Mouse (Mus musculus) limb, embryonic 15.5 days (tissue): ENCODE results near the gene Sfxn5. TPM values are rescaled to one million over a fixed set of nuclear protein-coding genes. Genes with fewer than 3 reads are reported as not detected.

ENCODE experiments used
- ATAC-seq: fragments of 200-750 bp; cut with Nextera tagmentation; 2 replicates; pipeline ENCODE4 v1.8.0; 2017; ENCODE audit warnings: low read depth, moderate TSS enrichment; ENCODE audit not compliant: insufficient number of reproducible peaks, low FRiP score, low TSS enrichment
- H3K27ac ChIP-seq: fragments of 300-500 bp; sonication (generic); 2 replicates; pipeline ENCODE4 v1.5.1; 2015; ENCODE audit warnings: moderate library complexity, mild to moderate bottlenecking, inconsistent platforms
- H3K27me3 ChIP-seq: fragments of 300-500 bp; sonication (generic); 2 replicates; pipeline ENCODE4 v1.6.1; 2015; ENCODE audit warnings: inconsistent platforms
- H3K36me3 ChIP-seq: fragments of 300-500 bp; sonication (generic); 2 replicates; pipeline ENCODE4 v1.6.1; 2015; ENCODE audit warnings: inconsistent platforms
- H3K4me1 ChIP-seq: fragments of 300-500 bp; sonication (generic); 2 replicates; pipeline ENCODE4 v1.6.1; 2015; ENCODE audit warnings: inconsistent platforms
- H3K4me2 ChIP-seq: fragments of 300-500 bp; sonication (generic); 2 replicates; pipeline ENCODE4 v1.6.1; 2015; ENCODE audit warnings: mild to moderate bottlenecking, inconsistent platforms
- H3K4me3 ChIP-seq: fragments of 300-500 bp; sonication (generic); 2 replicates; pipeline ENCODE4 v1.5.1; 2015; ENCODE audit warnings: mild to moderate bottlenecking, inconsistent platforms
- H3K9ac ChIP-seq: fragments of 300-500 bp; sonication (generic); 2 replicates; pipeline ENCODE4 v1.6.1; 2015; ENCODE audit warnings: inconsistent platforms
- H3K9me3 ChIP-seq: fragments of 300-500 bp; sonication (generic); 2 replicates; pipeline ENCODE4 v1.6.1; 2016; ENCODE audit warnings: inconsistent platforms
- WGBS: fragments of 180-500 bp; shearing (Covaris S2); methylation state at CpG from one replicate; pipeline ENCODE4 v1.1.7; 2015; 5-methylcytosine and 5-hydroxymethylcytosine counted together
- polyA plus RNA-seq: library from polyadenylated mRNA; unstranded; fragments of >200 nt; fragmentation: Nextera tagmentation; extraction: Ambion mirVana; gene quantifications from 2 replicates; pipeline ENCODE4 v1.2.1, GENCODE M21; 2015

Sfxn5 gene
- polyA plus RNA-seq, 1 experiment from 2014 or later: 7.1 TPM

- no peak for ATAC-seq
- Histone ChIP-seq H3K27me3 (0 out of 2 replicates have a peak, but pooled peaks cover 7% of the 10 kb centered on the region), H3K4me2 (no peak overlapping the region), H3K36me3 (no peaks in the 10 kb centered on the region), H3K27ac (no peak overlapping the region), H3K4me3 (no peak overlapping the region), H3K4me1 (peaks cover 17% of the 10 kb centered on the region), H3K9ac (no peak overlapping the region), H3K9me3 (no peaks in the 10 kb centered on the region)
- 15% methylated on average over 15 of the region's 15 CpGs for WGBS
These were observed 68.2 kb downstream of the Sfxn5 start for GRCm38 (mm10) chr6:85264982-85265518.

- Histone ChIP-seq H3K27ac (no peak overlapping the region), H3K9me3 (no peaks in the 10 kb centered on the region), H3K9ac (no peak overlapping the region), H3K4me3 (no peak overlapping the region), H3K36me3 (no peaks in the 10 kb centered on the region), H3K4me2 (no peak overlapping the region), H3K4me1 (peaks cover 17% of the 10 kb centered on the region), H3K27me3 (0 out of 2 replicates have a peak, but pooled peaks cover 7% of the 10 kb centered on the region)
- no peak for ATAC-seq
- 91% methylated on average over 4 of the region's 4 CpGs for WGBS
These were observed 70.2 kb downstream of the Sfxn5 start for GRCm38 (mm10) chr6:85262865-85263515.

- Histone ChIP-seq H3K4me2 (no peak overlapping the region), H3K36me3 (no peaks in the 10 kb centered on the region), H3K4me3 (no peak overlapping the region), H3K9me3 (no peaks in the 10 kb centered on the region), H3K4me1 (no peaks in the 10 kb centered on the region), H3K27ac (no peak overlapping the region), H3K9ac (no peak overlapping the region), H3K27me3 (no peaks in the 10 kb centered on the region)
- 35% methylated on average over 12 of the region's 12 CpGs for WGBS
- ATAC-seq: no peak
These were observed 74.1 kb downstream of the Sfxn5 start for GRCm38 (mm10) chr6:85259094-85259630.

GRCm38 (mm10) chr6:85255578-85255977 lies 77.6 kb downstream of the Sfxn5 start:
- WGBS: 76% methylated on average over 6 of the region's 6 CpGs
- Histone ChIP-seq H3K4me3 (no peak overlapping the region), H3K36me3 (no peaks in the 10 kb centered on the region), H3K4me1 (peaks cover 11% of the 10 kb centered on the region), H3K4me2 (no peak overlapping the region), H3K9ac (no peak overlapping the region), H3K9me3 (no peaks in the 10 kb centered on the region), H3K27me3 (no peaks in the 10 kb centered on the region), H3K27ac (no peak overlapping the region)
- no peak for ATAC-seq

DNA sequence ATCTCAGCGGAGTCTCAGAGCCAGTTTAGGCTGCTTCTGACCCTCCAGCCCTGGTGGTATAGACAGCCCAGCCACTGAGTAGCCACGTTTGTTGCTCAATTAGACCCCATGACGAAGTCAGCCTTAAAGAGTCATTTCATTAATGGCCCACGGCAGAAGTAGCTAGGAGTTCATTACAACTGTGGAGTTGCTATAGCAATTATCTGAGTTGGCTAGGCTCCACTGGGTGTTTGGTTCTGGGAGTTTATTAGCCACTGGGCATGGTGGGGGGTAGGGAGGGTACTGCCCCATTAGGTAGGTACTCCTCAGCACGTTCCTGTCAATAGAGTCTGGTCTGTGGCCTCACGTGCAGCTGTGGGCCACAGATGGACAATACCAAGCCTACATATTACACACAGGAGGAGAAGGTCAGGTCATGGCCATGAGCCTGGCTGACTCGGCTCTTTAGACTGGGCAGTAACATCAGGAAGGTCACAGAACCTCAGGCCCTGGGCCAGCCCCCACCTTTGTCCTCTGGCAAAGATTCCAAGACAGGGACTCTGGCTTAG lies 79.2 kb downstream of the Sfxn5 start:
- no peaks in the 10 kb centered on the region for H3K27me3 ChIP-seq
- no peak overlapping the region for H3K27ac ChIP-seq
- peaks cover 13% of the 10 kb centered on the region for H3K4me1 ChIP-seq
- H3K4me2 ChIP-seq: no peak overlapping the region
- H3K9me3 ChIP-seq: no peaks in the 10 kb centered on the region
- WGBS: 42% methylated on average over 7 of the region's 7 CpGs
- no peak overlapping the region for H3K9ac ChIP-seq
- H3K36me3 ChIP-seq: no peaks in the 10 kb centered on the region
- no peak for ATAC-seq
- H3K4me3 ChIP-seq: no peak overlapping the region

GRCm38 (mm10) chr6:85253275-85253674 lies 79.9 kb downstream of the Sfxn5 start:
- H3K4me1 ChIP-seq: peaks cover 13% of the 10 kb centered on the region
- no peaks in the 10 kb centered on the region for H3K27me3 ChIP-seq
- ATAC-seq: no peak
- 74% methylated on average over 3 of the region's 3 CpGs for WGBS
- no peaks in the 10 kb centered on the region for H3K9me3 ChIP-seq
- no peak overlapping the region for H3K27ac ChIP-seq
- H3K4me2 ChIP-seq: no peak overlapping the region
- H3K9ac ChIP-seq: no peak overlapping the region
- H3K4me3 ChIP-seq: no peak overlapping the region
- no peaks in the 10 kb centered on the region for H3K36me3 ChIP-seq

DNA sequence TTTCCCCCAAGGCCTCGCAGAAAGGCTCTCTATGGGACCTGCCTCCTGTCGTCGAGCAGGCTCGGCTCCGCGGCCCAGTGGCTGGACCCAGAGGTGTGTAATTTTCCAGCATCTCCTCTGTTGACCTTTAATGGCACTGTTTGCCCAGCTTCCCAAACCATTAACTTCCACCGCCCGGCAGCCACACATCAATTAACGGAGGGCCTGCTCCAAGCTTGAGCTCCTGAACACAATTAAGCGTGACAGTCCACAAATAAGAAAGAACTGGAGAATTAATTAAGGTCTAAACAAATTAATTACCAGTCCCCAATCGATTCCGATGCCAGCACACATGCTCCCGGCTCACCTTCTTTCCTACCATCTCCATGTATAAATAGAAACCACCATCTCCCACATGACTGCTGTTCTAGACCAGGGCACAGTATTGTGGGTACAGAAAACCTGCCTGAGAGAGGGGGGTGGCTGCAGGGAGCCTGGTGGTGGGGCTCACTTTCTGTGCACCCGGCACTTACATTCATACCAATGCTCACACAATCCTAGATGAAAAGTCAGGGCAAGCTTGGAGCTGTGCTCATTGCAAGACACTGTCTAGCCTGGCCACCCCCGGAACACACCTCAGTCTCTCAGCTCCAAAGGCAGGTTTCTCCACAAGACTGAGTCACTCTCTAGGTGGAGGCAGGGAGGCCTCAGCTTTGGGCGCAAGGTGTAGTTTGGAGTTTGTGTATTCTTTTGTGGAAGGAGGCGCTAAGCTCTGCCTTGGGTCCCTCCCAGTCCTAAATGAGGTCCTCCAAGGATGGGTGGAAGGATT lies 80.8 kb downstream of the Sfxn5 start:
- no peaks in the 10 kb centered on the region for H3K36me3 ChIP-seq
- peaks cover 13% of the 10 kb centered on the region for H3K4me1 ChIP-seq
- H3K4me2 ChIP-seq: no peak overlapping the region
- ATAC-seq: no peak
- no peak overlapping the region for H3K9ac ChIP-seq
- no peak overlapping the region for H3K4me3 ChIP-seq
- H3K27me3 ChIP-seq: no peaks in the 10 kb centered on the region
- no peak overlapping the region for H3K27ac ChIP-seq
- 68% methylated on average over 17 of the region's 17 CpGs for WGBS
- no peaks in the 10 kb centered on the region for H3K9me3 ChIP-seq

- Histone ChIP-seq H3K27me3 (no peaks in the 10 kb centered on the region), H3K4me2 (no peak overlapping the region), H3K27ac (no peak overlapping the region), H3K4me1 (peaks cover 13% of the 10 kb centered on the region), H3K9ac (no peak overlapping the region), H3K4me3 (no peak overlapping the region), H3K36me3 (no peaks in the 10 kb centered on the region), H3K9me3 (no peaks in the 10 kb centered on the region)
- 42% methylated on average over 6 of the region's 6 CpGs for WGBS
- ATAC-seq: no peak
These were observed 82.4 kb downstream of the Sfxn5 start for GRCm38 (mm10) chr6:85250811-85251241.

- H3K27me3 ChIP-seq: no peaks in the 10 kb centered on the region
- H3K36me3 ChIP-seq: no peaks in the 10 kb centered on the region; the same call in 1 of the 2 replicates
- H3K9ac ChIP-seq: no peak overlapping the region
- no peak overlapping the region for H3K4me3 ChIP-seq
- H3K4me1 ChIP-seq: peaks cover 13% of the 10 kb centered on the region
- no peak overlapping the region for H3K27ac ChIP-seq
- no peak for ATAC-seq
- no peaks in the 10 kb centered on the region for H3K9me3 ChIP-seq
- WGBS: 79% methylated on average over 9 of the region's 9 CpGs
- no peak overlapping the region for H3K4me2 ChIP-seq
These were observed 83.4 kb downstream of the Sfxn5 start for GRCm38 (mm10) chr6:85249821-85250220.

- Histone ChIP-seq H3K4me3 (no peak overlapping the region), H3K27ac (no peak overlapping the region), H3K36me3 (no peaks in the 10 kb centered on the region), H3K9ac (no peak overlapping the region), H3K4me2 (peak overlapping the region; percentile 26; the same call in 1 of the 2 replicates), H3K27me3 (no peaks in the 10 kb centered on the region), H3K4me1 (peaks cover 16% of the 10 kb centered on the region), H3K9me3 (no peaks in the 10 kb centered on the region)
- ATAC-seq: 0 out of 2 replicates have a peak, but pooled peaks have one; percentile 30
- 10% methylated on average over 4 of the region's 4 CpGs for WGBS
These were observed 94.2 kb downstream of the Sfxn5 start for GRCm38 (mm10) chr6:85239044-85239489.

GRCm38 (mm10) chr6:85237595-85238337 lies 95.5 kb downstream of the Sfxn5 start:
- WGBS: 58% methylated on average over 10 of the region's 10 CpGs
- Histone ChIP-seq H3K36me3 (no peaks in the 10 kb centered on the region), H3K4me2 (no peak overlapping the region), H3K27me3 (no peaks in the 10 kb centered on the region), H3K9ac (no peak overlapping the region), H3K4me3 (no peak overlapping the region), H3K4me1 (peaks cover 21% of the 10 kb centered on the region), H3K9me3 (no peaks in the 10 kb centered on the region), H3K27ac (no peak overlapping the region)
- no peak for ATAC-seq
